Mouse (Mus musculus): ENCODE data around the gene Pipox.

The Pipox gene

DNA sequence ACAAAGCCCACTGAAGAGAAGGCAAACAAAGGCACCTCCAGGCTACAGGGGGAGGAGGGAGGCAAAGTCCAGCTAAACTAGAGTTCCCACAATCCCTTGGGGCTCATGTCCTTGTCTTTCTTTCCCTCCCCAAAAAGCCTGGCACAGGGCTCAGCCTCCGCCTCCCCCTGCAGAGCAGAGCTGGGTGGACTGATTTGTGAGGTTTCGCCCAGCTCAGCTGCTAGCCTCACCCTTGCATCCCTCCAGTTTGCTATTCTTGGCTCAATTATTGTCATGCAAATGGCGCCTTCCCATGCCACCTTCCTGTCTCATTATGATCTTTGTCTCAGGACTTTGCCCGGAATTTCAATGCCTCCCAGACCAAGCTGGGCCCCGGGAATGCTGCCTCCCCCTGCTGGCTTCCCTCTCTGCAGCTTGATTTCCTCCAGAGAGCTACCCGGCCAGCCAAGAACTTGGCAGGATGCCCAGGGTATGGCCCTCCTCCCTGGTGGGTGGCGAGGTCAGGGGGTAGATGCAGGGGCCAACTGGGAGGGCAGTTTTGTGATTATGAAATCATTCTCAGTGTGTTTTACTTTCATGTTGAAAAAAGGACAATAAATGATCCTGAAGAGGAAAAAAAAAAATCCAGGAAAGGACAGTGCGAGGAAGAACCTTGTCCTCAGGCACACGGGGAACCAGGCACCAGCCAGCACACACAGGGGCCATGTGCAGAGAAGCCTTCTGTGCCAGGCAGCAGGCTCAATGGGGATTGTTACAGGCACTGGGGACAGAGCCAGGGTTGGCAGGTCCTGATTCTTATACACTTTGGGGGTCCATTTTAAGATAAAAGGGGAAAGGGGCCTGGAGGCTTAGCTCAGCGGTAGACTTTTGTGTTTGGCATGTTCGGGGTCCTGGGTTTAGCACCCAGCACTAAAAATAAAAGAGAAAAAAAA, at the start of gene Pipox:
Pipox (minus strand) TSS at position 310 of the 932 bp plus-strand sequence.
- no peak for DNase-seq (ENCODE audit: low read depth)

DNA sequence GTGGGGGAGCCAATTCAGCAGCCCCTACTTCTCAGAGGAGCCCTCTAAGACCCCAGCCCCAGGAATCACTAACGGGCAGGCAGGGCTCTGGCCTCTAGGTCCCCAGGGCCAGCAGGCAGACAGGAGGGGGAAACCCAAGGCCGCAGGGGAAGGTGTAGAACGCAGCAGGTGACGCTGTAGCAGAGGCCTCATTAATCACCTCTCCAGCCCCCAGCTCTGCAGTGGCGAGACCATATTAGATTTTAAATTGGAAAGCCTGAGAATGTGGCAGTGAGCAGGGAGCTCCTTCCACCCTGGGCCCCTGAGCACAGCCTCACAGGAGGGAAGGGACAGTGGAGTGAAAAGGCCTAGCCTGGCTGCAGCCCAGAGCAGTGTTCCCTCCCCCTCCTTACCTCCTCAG, 48.3 kb upstream of the Pipox start:
- DNase-seq (ENCODE audit: low read depth), result no peak

DNA sequence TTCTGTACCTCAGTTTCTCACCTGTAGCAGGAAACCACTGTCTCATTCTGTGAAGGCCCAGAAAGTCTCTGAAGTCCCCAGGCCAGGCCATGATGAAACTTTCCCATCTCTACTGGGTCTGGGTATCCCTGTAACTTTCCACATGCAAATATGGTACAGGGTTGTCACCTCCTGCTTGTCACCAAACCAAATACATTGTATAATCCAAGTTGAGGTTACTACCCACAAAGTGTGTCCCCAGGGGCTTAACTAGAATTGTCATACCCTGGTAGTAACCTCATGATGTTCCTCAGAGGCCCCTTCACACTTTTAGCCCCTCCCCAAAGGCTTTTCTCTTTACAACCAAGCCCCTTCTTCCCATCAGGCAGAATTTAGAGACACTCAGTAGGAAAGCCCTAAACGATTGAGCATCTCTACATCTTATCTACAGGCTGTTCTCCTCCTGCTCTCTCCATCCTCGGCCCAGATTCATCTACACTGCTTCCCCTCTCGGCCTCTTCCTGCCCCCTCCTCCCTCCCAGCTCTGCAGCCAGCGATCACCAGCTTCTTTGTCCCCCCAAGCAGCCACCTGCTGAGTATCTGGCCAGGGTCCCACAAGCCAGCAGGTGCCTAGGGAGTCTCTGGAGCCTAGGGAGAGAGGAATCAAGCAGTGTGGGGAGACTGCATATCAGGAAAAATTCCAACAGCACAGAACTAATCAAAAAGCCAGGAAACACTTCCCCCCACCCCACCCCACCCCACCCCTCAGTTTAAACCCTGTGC, 43.9 kb upstream of the Pipox start:
- no peak for DNase-seq (ENCODE audit: low read depth)

DNA sequence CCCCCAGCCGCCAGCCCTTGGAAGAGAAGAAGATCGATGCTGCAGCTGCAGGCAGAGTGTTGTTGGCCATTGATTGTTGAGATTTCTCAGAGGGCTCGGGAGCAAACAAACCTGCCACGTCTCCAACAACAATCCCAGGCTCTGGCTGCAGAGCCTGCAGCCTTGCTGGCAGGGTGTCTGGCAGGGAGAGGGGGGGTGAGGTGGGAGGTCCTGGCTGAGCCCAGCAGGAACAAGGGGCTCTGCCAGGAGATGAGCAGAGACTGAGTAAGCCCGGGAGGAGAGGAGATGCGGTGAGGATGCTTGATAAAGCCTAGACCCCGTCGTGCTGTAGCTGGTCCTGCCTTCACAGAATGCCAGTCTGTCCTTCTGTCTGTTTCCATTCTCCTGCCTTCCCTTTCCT, 43.0 kb upstream of the Pipox start:
- no peak for DNase-seq (ENCODE audit: low read depth)

DNA sequence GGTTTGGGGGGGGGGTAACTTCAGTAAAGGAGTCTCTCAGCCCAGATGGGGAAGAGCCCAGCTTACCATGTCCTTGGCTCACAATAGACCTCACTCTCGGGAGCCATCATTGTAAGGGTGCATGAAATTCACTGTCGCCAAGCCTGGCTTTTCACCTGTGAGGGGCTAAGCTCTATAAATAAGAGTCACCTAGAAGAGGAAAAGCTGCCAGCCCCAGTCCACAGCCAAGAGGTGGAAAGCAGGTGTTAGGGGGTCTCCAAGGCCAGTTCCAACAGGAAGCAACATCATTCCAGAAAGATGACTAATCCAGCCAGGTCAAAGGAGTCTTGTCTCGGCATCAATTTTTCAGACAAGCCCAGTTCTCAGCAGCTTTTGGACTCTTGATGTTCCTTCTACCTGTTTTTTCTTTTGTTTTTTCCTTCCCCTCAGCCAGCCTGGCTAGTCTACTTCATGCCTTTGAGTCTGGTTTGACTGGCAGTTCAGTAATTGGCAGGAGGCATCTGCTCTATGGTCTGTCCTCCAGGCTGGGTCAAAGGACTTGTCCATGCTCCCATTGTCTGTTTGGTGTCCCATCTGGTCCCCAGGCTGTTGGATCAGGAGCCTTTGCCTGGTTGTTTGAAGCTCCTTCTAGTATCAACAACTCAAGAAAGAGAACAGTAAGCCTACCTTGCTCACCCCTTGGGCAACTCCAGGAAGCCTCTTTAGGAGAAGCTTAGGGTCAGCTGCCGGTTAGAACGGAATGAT, 40.8 kb upstream of the Pipox start:
- DNase-seq (ENCODE audit: low read depth), result no peak

DNA sequence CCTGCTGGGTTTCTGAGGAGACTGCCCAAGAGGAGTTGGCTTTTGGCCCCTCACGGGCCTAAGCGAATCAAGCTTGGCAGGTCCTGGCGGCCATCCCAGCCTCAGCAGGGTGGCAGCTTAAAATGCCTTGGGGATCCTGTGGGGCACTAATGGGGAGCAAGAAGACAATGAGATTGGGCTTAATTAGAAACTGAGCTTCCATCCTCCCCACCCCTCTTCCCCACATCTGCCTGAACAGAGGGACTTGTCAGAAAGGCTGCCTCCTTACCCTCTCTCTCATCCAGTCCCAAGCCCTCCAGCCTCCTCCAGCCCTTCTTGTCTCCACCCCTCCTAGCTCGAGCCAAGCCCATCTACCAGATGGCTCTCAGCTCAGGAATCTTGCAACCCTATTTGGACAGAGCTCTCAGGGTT, 40.2 kb upstream of the Pipox start:
- DNase-seq (ENCODE audit: low read depth), result no peak

DNA sequence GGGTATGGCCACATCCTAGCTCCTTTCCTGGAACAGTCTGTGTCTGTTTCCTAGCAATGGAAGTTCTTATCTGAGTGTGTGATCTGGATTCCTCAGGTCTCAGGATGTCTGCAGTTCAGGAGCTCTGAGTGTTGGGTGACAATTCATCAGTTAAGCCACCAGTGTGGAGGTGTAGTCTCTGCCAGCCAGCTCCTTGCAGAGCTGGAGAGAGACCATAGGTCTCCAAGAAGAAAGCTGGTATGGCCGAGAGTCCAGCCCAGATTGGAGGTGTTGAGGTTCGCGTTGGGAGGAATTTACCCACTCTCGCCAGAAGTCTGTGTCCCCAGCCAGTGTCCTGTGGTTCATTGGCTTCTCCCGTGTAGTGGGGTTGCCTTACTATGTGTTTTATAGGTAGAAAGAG, 38.7 kb upstream of the Pipox start:
- no peak for DNase-seq (ENCODE audit: low read depth)

DNA sequence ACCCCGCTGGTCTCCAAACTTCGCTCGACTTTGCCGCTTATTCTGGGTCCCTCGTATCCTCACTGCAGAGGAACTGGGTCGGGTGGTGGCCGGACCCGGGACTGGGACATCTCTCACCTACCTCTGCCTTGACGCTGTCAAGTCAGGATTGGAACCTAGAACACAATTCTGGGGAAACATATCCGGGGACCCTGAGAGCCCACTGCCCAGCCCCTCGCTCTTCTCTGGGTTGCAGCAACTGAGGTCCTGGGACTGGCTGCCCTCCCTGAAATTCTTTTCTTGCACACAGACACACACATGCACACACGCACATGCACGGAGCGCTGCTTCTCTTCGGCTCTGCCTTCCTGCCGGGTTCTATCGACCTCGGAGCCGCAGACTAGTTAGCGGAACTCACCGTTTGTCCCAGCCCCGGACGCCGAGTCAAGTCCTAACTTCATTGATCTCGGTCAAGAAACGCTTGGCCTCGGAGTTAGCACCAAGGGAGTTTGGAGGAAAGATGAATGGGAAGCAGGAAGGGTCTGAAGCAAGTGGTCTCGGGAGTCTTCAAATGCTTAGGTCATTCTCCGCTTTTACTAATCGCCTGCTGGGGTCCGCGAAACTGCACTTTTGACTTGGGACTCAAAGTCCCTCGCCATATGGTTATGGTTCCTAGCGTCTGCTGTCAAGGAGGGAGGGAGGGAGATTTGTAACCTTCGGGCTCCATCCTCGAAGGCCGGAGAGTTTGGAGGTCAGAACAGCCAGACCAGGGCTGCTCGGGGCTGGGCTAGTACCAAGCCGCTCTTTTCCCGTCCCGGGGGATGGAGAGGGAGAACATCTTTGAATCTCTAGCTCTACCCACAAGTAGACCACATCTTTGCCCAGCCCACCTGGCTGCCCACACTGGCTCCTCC, 37.9 kb upstream of the Pipox start:
- no peak for DNase-seq (ENCODE audit: low read depth)

DNA sequence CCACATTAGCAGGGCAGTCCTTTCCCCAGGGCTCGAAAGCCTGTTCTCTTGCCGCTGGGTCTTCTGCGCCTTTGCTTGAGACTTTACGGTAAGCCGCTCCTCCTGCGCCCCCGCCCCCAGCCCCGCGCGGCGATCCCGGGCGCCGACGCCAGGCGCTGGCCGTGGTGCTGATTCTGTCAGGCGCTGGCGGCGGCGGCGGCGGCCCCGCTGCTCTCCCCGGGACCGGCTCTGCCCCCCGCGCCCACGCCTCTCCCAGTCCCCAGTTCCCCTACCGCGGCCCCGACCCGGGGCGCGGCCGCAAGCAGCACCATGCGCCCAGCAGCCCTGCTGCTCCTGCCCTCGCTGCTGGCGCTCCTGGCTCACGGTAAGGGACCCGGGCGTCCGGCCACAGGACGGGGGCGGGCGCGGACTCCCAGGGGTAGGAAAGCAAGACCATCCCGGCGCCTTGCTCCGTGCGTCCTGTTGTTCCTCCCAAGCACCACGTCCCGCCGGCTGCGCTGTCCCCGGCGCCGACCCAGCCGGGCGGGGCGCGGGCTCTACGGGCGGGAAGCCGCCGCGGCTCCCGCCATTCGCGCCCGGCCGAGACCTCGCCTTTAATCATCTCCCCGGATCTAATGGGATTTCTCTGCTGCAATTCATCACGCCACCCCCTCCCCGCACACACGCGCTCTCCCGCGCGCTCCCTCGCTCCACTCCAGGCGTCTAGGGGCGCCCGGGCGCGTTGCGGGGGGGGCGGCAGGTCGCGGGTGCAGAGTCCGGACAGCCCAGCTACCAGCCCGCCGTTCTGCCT, 37.0 kb upstream of the Pipox start, which contains the start of gene Sez6:
Sez6 (plus strand) TSS at position 50 of the 790 bp plus-strand sequence.
- DNase-seq (ENCODE audit: low read depth), result peak; percentile 67

DNA sequence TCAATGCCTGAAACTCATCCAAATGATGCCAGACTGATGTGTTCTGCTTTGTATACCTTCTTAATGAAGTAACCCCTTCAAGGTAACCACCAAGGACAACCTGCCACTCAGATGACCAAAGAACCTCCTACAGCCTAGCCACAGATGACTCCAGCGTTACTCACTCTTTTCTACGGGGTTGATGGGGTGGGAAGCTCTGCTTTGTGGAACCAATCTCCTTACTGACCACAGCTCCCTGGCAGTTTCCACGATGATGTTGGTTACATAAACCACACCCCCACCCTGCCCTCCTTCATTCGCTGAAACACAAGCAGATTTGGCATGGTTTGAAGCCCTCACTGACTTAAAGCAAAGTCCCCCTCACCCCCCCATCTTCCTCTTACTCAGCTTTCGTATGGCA, 33.9 kb upstream of the Pipox start:
- no peak for DNase-seq (ENCODE audit: low read depth)

DNA sequence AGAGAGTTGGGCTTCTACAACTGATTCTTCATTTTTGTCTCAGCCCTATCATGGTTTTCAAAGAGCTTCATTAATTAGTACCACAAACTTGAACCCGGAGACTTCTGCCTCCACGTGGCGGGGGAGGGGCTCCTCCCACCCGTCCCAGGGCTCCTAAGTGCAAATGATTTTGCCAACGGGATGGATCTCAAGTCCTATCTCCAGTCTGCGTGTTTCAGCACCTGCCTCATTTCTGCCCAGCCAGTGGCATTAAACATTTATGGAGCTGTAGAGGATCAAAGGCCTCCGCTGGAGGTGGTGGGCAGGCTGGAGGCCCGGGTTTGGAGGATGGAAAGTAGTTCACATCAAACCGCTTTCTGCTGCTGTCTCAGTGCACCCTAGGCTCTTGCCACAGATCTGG, 32.8 kb upstream of the Pipox start:
- no peak for DNase-seq (ENCODE audit: low read depth)

DNA sequence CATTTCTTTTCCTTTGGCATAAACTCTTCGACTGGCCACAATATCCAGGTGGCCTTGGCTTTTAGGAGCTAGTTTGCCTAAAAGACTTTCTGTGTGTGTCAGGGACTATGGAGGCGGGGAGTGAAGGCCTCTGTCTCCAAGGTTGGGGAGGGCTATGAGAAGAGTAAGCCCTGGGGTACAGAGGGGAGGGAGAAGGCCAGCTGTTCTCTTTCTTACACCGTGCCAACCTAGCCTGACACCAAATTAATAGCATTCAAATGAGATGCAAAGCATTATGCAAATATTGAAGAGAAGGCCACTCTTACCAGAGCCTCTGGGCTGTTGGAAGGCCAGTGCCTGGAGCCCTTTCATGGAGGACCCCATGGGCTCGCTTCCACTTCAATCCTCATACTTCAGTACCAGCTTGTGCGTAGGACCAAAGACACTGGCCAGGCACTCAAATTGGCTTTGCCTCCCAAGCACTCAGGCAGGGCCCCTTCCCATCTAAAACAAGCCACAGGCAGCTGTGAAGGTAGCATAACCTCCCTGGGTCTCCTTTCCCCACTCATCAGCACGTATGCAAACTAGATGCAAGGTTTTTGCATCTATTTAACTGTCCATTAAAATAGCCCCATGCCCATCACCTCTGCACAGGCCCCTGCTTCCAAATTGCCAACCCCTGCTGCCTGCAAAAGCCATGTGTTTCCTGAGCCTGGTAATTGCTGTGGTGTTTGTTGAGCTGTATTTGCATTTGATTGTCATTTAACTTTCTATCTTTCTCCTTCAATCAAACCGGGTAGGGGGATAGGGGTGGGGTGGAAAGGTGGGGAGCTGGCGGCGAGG, 32.2 kb upstream of the Pipox start:
- DNase-seq (ENCODE audit: low read depth), result no peak

DNA sequence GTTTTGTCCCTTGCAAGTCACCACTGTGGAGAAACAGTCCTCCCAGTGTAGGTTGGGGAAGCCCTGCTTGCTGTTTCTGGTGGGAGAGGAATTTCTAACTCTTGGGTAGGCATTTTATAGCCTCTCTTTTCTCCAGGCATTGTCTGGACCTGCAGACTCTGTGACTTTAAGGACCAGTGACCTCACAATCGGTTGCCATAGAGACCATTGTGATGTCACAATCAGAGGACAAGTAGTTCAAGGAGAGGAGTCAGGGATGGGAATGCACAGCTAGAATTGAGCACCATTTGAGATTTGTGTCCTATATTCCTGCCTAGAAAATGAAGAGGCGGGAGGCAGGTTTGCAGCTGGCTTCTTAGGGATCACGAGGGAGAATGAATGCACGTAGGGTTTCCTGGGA, 29.4 kb upstream of the Pipox start:
- DNase-seq (ENCODE audit: low read depth), result no peak

DNA sequence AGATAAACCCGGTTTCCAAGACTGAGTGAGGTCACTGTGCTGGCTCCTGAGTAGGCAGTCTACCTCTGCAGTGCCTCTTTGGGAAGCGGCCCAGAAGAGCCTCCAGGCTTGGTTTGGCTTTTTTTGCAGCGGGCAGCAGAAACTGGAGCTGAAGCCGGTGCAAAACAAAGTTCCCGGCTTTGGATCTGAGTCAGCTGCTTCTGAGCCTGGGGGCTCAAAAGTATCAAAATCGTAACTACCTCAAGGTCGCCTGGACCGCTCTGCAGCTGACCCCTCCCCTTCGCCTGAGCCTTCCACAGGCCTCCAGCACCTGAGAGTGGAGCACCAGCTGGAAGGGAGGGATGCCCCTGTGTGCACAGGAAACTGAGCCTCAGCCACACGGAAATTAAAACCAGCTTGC, 23.3 kb upstream of the Pipox start:
- no peak for DNase-seq (ENCODE audit: low read depth)

DNA sequence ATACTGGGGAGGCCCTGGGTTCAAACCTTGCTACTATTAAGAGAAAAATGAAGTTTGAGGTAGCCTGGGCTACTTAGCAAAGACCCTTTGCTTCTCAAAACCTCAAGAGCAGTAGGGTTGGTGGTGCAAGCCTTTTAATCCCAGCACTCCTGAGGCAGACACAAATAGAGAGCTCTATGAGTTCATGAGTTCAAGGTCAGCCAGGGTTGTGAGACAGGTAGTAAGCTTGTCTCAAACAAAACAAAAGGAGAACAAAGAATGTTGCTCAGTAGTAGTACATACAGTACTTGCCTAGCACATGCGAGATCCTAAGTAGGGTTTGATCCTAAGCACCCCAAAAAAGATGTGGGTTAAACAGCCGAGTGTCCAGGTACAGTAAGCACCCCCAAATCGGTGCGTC, 22.8 kb upstream of the Pipox start:
- no peak for DNase-seq (ENCODE audit: low read depth)

DNA sequence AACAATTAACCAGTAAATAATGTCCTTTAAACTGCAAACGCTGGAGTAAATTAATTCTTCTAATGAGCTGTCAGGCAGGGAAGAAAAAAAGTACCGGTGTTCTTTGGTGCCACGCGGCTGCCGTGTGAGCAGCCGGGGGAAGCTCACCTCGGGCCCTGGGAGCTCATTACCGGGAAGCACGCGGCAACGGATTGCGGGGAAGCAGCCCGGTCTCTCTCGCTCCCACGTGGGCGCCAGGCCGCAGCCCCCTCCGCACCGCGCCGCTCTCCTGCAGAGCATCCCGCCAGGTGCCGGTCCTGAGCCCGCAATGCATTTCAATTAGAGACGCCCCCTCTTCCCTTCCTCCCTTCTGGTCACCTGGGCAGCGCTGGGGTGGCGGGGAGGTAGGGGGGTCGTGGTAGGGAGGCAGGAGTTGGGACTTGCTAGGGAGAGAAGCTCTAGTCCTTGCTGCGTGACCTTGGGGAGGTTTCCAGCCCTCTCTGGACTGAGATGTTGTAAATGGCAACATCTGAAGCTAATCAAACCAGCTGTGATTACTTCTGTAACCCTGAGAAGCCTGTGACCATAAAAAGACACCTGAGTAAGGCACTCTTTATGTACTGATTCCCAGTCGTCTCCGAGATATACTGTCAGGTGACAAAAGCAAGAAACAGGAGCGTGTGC, 20.8 kb upstream of the Pipox start:
- DNase-seq (ENCODE audit: low read depth), result no peak

DNA sequence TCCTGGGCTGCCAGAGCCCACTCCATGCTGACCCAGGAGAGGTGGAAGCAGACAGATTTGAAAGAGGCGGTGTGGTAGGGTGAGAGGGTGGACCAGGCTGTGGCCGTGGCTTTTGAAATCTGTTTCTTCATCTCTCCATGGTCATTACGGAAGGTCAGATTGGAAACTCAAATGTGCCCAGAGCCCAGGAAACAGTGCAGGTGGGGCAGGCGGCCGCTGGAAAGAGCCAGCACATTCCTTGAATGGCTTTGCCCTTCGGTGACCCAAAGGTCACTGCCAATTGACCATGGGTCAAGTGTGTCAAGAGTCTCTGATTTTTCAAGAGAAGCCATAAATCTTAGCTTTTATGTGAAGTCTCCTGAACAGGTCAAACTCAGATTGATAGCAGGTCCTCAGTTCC, 19.6 kb upstream of the Pipox start:
- DNase-seq (ENCODE audit: low read depth), result no peak

DNA sequence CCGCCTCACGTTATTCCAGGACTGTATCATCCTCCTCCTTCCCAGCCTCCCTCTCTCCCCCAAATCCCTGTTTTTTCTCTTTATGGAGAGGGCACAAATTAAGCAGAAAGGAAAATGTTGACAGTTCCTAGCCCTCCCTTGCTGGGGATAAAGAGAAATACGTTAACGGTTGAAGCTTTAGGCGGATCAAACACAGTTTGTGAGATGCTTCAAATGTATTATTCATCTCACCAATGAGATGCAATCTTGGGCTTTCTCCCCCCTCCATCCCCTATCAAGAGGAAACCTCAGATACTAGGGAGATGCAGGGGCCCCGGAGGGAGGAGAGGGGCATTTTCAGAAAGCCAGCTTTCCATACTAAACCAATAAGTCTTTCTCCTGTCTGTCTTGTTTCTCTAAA, 15.9 kb upstream of the Pipox start:
- DNase-seq (ENCODE audit: low read depth), result no peak

DNA sequence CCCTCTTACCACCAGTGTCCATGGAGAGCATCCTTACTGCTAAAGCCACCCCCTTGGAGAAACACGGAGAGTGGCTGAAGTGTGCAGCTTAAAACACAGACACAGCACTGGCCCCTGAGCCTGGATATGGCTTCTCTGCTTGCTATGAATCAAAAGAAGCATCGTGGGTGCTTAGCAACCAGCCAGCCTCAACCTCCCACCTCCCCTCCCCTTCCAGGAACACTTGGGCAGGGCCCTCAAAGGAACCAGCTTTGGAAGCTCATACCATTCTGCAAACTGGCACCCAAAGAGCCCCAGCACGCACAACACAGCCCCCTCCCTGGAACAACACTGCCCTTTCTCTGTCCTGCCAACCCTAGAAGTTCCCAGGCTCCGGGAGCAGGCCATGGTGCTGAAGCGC, 15.5 kb upstream of the Pipox start:
- no peak for DNase-seq (ENCODE audit: low read depth)
